Mouse (Mus musculus) urinary bladder, postnatal 14 days (tissue): Measurements from ENCODE around the gene Bicd2.

ENCODE experiments used
- DNase-seq: peaks from one replicate; pipeline ENCODE4 v3.0.0; 2021; ENCODE audit warnings: low spot score

The Bicd2 gene

DNA sequence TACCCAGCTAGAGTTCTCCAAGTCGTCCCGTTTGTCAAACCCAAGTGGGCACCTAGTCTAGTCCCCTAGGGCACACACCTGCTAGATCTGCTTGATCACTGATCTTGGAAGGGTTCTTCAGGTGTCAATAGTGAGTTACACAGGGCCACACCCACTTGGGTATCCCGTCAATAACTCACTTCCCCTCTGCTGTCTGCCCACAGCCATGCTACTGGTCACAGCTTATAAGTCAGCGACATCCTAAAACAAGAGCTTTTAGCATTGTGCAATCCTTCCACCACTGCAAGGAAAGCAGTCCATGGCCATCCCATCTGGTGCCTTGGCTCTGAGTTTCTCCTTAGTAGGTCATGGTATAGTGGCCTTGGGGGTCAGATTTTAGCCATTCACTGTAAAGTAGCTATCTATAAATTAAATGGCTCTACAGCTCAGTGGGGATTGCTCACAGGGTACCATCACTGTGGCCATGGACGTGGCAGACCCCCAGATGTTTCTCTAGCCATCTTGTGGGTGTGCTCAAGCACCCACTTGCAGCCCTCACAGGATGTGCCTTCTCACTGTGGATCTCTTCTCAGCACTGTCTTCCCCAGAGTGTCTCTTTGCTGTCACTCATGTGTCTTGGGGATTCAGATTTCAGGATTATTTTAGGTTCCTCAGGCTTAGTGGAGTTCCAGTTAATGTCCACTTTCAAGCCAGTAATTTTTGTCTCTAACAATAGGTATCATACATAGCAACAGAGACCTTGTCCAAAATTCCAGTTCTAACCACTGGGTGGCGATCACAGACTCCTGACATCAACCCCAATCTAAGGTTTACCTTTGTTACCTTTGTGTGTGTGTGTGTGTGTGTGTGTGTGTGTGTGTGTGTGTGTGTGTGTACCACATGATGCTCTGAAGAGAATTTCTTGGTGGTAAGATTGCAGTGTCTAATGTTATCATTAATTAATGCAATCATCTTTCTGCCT is 14.9 kb upstream of the Bicd2 start:
- DNase-seq: peak; percentile 67

- DNase-seq: no peak
Observed at GRCm38 (mm10) chr13:49328101-49328500, 13.3 kb upstream of the Bicd2 start.

- DNase-seq: no peak
Observed at GRCm38 (mm10) chr13:49333250-49333649, 8.1 kb upstream of the Bicd2 start.

GRCm38 (mm10) chr13:49335077-49335982 is 6.1 kb upstream of the Bicd2 start:
- DNase-seq: no peak

- DNase-seq: peak; percentile 60
Observed at GRCm38 (mm10) chr13:49338893-49339546, 2.4 kb upstream of the Bicd2 start.

- no peak for DNase-seq
Observed at GRCm38 (mm10) chr13:49341831-49342722, 692 bp downstream of the Bicd2 start.

GRCm38 (mm10) chr13:49342723-49343100 is 1.3 kb downstream of the Bicd2 start:
- DNase-seq: no peak

DNA sequence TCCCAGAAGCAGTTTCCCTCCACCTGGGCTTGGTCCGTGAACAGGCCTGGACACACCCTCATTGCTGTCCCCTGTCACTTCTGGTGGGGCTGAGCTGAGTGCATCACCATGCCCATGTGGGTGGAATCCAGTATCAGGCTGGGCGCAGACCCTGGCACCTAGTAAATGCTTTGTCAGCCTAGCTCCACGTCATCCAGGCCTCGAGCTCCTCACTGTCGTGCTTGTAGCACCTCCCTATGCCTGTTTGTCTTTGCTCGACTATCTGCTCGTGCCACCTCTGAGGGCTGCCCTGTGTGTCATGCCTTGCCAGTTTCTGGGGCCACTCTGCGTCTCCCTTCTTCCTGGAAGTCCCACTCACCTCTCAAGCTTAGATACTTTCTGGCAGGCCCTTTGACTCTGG is 3.2 kb downstream of the Bicd2 start:
- no peak for DNase-seq

DNA sequence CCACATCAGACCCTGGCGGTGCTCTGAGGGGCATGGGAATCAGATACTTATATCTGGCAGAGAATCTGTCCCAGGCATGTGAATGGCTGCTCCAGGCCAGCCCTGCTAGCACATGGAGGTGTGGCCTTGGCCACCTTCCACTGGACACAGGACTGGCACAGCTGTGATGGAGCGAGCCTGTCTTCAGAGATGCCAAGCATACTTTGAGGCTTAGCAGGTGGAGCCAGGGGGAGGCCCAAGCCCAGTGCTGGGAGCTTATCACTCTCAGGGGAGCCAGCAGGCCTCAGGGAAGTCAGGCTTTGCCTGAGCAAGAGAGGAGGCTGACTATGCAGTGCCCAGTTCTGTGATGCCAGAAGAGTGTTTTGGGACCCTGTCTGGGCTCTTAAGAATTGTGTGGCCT is 4.1 kb downstream of the Bicd2 start:
- DNase-seq: peak; percentile 66

DNA sequence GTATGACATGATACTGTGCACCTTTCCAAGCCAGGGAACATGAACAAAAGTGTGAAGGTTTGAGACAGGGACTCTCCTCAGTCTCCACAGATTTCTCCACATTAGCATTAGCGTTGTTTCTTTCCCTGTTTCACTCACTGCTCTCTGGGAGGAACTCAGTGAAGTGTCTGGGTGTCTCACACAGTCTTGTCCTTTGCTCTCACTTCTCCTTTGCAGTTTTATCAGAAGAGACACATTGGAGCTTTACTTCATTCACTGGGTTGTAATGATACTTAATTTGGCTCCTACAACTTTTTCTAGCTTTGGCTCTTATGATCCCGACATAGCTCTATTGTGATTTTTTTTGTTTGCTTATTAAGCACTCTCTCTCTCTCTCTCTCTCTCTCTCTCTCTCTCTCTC is 7.1 kb downstream of the Bicd2 start:
- DNase-seq: no peak

DNA sequence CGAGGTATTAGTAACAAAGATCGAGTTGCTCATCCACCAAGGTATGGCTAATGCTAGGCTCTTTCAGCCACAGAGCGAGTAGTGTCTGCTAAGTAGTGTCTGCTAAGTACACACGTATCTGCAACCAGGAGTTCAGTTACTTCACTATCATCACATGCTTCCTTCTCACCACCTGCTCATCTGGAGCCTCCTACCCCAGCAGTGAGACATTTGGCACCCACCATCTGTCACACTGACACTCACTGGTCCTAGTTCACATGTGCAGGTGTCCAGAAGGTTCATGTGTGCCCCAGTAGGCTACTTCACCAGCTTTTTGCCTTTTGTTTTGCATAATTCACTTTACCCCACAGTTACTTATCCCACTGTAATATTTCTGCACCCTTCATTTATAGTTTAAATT is 8.0 kb downstream of the Bicd2 start:
- DNase-seq: no peak

GRCm38 (mm10) chr13:49349836-49350505 is 8.6 kb downstream of the Bicd2 start:
- DNase-seq: no peak

- no peak for DNase-seq
Observed at GRCm38 (mm10) chr13:49352581-49353159, 11.3 kb downstream of the Bicd2 start.

DNA sequence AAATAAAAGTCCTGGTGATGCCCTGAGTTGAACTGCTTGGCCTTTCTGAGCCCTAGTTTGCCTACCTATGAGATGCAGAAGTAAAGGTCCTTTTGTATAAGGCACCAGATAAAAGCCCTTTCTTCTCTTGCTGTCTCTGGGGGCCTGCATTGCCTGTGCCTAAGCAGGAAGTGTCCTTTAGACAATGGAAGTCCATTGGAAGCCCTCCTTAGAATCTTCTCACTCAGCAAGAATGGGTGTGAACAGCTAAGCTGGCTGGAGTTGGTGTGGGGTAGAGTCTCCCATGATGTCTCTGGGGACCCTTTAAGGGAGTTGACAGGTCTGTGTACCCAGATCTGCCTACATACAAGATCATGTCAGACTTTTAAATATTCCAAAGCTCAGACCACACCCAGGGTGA is 12.0 kb downstream of the Bicd2 start:
- DNase-seq: no peak

- no peak for DNase-seq
Observed at GRCm38 (mm10) chr13:49353991-49354507, 12.7 kb downstream of the Bicd2 start.

DNA sequence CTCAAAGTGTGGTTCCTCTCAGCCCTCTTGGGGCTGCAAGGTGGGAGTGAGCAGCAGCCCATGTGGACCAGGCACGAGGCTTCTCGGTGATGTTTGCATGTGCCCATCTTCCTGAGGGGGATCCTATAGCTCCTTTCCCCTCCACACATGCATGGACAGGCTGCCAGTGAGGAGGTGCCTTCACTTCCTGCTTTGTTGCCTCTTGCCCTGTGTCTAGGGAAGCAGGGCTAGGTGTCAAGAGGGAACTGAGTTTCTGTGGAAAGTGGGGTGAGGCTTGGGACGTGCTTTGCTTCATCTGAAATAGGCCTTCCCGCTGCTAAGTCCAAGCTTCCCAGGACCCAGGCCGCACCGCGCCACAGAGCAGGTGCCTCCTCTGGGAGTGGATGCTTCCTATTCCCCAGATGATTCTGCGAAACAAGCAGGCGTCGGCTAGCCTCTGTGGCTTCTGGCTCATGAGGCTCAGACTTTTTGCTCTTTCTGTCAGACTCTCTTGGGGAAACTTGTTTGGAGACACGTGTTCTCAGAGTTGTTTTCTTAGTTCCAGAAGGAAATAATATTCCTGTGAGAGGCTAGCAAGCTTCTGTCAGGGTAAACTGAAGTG is 14.2 kb downstream of the Bicd2 start:
- no peak for DNase-seq

DNA sequence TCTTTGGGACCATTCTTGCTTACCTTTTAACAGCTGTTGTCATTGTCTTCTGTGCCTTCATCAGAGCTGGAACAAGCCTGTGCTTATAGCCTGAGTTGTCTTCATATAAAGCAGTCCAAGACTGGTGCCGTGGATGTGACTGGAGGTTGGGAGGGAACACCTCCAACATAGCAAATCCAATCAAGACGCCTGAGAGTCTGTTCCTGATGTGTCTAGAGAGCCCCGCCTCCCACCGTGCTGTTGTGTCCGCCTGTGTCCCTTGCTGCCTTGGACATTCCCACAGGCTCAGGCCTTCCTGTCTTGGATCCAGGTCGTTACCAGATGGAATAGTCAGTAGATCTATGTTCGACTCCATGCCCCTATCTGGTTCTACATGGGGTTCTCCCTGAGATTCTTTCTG is 14.7 kb downstream of the Bicd2 start:
- no peak for DNase-seq

DNA sequence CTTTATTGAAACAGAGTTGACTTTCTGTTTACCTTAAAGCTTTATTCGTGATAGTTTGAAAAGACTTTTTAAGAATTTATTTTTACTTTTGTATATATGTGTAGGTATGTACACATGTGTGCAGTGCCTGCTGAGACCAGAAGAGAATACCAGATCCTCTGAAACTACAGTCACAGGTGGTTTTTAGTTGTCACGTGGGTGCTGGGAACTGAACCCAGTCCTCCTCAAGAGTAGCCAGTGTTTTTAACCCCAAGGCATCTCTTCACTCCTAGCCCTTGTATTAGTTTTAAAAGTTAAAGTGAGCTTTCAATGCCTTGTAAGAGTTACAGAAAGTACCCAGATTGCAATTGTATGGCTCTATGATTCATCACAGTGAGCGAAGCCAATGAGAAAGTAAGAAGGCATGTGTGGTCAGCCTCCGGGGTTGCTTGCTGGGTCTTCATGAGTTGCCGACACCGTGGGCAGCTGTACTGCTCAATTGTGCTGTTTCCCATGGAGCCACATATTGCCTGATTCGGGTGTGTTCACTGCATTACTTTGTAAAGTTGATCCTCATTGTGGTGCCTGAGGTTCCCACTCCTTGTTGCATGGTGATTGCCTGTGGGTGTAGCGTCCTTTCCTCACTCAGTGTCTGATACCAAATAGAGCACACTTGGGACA is 16.1 kb downstream of the Bicd2 start:
- DNase-seq: no peak

GRCm38 (mm10) chr13:49358184-49358583 is 16.8 kb downstream of the Bicd2 start:
- DNase-seq: no peak
